ENCODE assay signal across 9 mouse cellular contexts in the genomic region with DNA sequence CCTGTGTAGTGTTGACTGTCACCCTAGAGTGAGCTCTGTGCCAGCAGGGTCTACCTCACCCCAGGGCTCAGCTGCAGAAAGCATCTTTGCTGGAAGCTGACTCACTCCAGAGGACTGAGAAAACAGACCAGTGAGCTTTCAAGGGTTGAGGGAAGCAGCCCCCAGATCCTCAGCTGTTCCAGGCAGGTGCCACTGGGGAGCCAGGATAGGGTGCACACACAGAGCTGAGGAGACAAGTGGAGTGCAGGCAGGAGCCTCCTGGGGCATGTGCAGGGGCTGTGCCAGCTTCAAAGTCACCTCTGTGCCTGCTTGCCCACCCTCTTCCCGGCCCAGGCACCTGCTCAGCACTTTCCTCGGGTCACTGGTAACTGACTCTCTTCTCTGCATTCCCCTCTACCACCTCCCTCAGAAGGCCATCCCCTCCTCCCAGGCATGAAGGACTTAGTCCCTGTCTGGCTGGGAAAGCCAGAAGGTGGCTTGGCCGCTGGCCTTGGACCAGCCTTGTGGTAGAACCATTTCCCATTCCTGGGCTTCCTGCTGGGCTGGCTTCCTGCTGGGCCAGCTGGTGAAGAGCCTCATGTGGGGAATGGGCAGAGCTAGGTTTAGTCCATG. TPM values are rescaled to one million over a fixed set of nuclear protein-coding genes. Genes with fewer than 3 reads are reported as not detected.
DNase-seq lines count a peak whose midpoint lies in the region; ATAC-seq and TF ChIP-seq lines count a peak whose summit lies in the region.
"Had no signal": no experiment of that assay in that cellular context is flagged by ENCODE, and none has a peak within 500 bp of the region (broad histone marks: within the 10 kb centered on the region; RNA-seq: fewer than 3 reads in every experiment).

No protein-coding gene starts in this region.

- H3K9me3 ChIP-seq in embryonic facial prominence, embryonic 14.5 days (ENCODE audit: control insufficient read depth, low read length), result no peaks in the 10 kb centered on the region
- H3K9me3 ChIP-seq in embryonic facial prominence, embryonic 10.5 days, result no peaks in the 10 kb centered on the region
- no peaks in the 10 kb centered on the region for H3K9me3 ChIP-seq in kidney, embryonic 16.5 days (ENCODE audit: low read length)

- 0 out of 2 replicates have a peak overlapping the region, but pooled peaks have one; percentile 43 for H3K9ac ChIP-seq in embryonic facial prominence, embryonic 14.5 days (ENCODE audit: low read depth, low read length)
- no peak overlapping the region for H3K9ac ChIP-seq in kidney, embryonic 16.5 days (replicated peaks; ENCODE audit: low read length)
- H3K9ac ChIP-seq in heart, adult 2 months (ENCODE audit: low read depth, low read length), result no peak overlapping the region

- H3K27ac ChIP-seq in embryonic facial prominence, embryonic 14.5 days (replicated peaks; ENCODE audit: low read depth, low read length), result 0 out of 2 replicates have a peak overlapping the region, but pooled peaks have one; percentile 3
- no peak overlapping the region for H3K27ac ChIP-seq in embryonic facial prominence, embryonic 10.5 days (replicated peaks)
- H3K27ac ChIP-seq in kidney, embryonic 16.5 days (ENCODE audit: low read length), result peak overlapping the region; percentile 75
- H3K27ac ChIP-seq in heart, adult 2 months, result no peak overlapping the region

- WGBS in embryonic facial prominence, embryonic 14.5 days, result 42% methylated on average over 2 of the region's 3 CpGs
- whole genome bisulfite sequencing in embryonic facial prominence, embryonic 10.5 days, result 52% methylated on average over 3 of the region's 3 CpGs
- WGBS in kidney, embryonic 16.5 days, result 19% methylated on average over 3 of the region's 3 CpGs
- WGBS in heart, adult 2 months, result 31% methylated on average over 3 of the region's 3 CpGs

- no peaks in the 10 kb centered on the region for H3K79me2 ChIP-seq in heart, adult 2 months (replicated peaks; ENCODE audit: control insufficient read depth, insufficient read depth, low read length)

- intact Hi-C loops in heart, adult 2 months (cut with DNase I), result no loop called here

- no peaks in the 10 kb centered on the region for H3K36me3 ChIP-seq in embryonic facial prominence, embryonic 14.5 days (ENCODE audit: control insufficient read depth, insufficient read depth, low read length)
- H3K36me3 ChIP-seq in embryonic facial prominence, embryonic 10.5 days (replicated peaks), result no peaks in the 10 kb centered on the region
- no peaks in the 10 kb centered on the region for H3K36me3 ChIP-seq in kidney, embryonic 16.5 days (ENCODE audit: insufficient read depth, low read length)
- H3K36me3 ChIP-seq in heart, adult 2 months (ENCODE audit: control insufficient read depth, insufficient read depth, low read length), result no peaks in the 10 kb centered on the region

- H3K27me3 ChIP-seq in embryonic facial prominence, embryonic 14.5 days (replicated peaks; ENCODE audit: control insufficient read depth, insufficient read depth, low read length), result no peaks in the 10 kb centered on the region
- peaks cover 85% of the 10 kb centered on the region for H3K27me3 ChIP-seq in embryonic facial prominence, embryonic 10.5 days (replicated peaks; ENCODE audit: low read depth, poor library complexity, severe bottlenecking)
- H3K27me3 ChIP-seq in kidney, embryonic 16.5 days (ENCODE audit: insufficient read depth, low read length), result peaks cover 23% of the 10 kb centered on the region; the same call in 1 of the 2 replicates
- no peaks in the 10 kb centered on the region for H3K27me3 ChIP-seq in heart, adult 2 months (ENCODE audit: control insufficient read depth, insufficient read depth, low read length)

- no peak for TF ChIP-seq POLR2A in heart, adult 2 months (IDR thresholded peaks at IDR 0.05; ENCODE audit: insufficient read depth, low read depth, low read length)

- no peak overlapping the region for H3K4me3 ChIP-seq in embryonic facial prominence, embryonic 14.5 days (ENCODE audit: low read depth, low read length)
- no peak overlapping the region for H3K4me3 ChIP-seq in embryonic facial prominence, embryonic 10.5 days
- no peak overlapping the region for H3K4me3 ChIP-seq in kidney, embryonic 16.5 days (ENCODE audit: low read length)
- no peak overlapping the region for H3K4me3 ChIP-seq in heart, adult 2 months

- ATAC-seq in embryonic facial prominence, embryonic 14.5 days (ENCODE audit: low read depth), result no peak
- peak; percentile 68 for ATAC-seq in kidney, embryonic 16.5 days (ENCODE audit: low FRiP score, low TSS enrichment)
- no peak for ATAC-seq in megakaryocyte-erythroid progenitor cell, adult 5-6 weeks (replicated peaks; ENCODE audit: low FRiP score, low TSS enrichment, poor library complexity, severe bottlenecking)

- no peak overlapping the region for H3K4me2 ChIP-seq in embryonic facial prominence, embryonic 14.5 days (ENCODE audit: low read depth, low read length)
- H3K4me2 ChIP-seq in kidney, embryonic 16.5 days (replicated peaks; ENCODE audit: low read depth, low read length), result no peak overlapping the region

- DNase-seq in embryonic facial prominence, embryonic 14.5 days (ENCODE audit: low spot score), result peak; percentile 24
- DNase-seq in embryonic facial prominence, embryonic 10.5 days (ENCODE audit: low spot score), result no peak
- peak; percentile 74 for DNase-seq in MN1 (ENCODE audit: low spot score)
- DNase-seq in cerebellum, postnatal 14 days, result peak; percentile 75 to 76
- DNase-seq in layer of hippocampus, adult 11-12 months (ENCODE audit: low spot score), result no peak
- DNase-seq in heart, adult 2 months, result no peak
- DNase-seq: lung, adult 18-20 months had no signal

- H3K4me1 ChIP-seq in embryonic facial prominence, embryonic 14.5 days (ENCODE audit: control insufficient read depth, insufficient read depth, low read length), result peaks cover 35% of the 10 kb centered on the region
- H3K4me1 ChIP-seq in embryonic facial prominence, embryonic 10.5 days, result peaks cover 73% of the 10 kb centered on the region
- H3K4me1 ChIP-seq in kidney, embryonic 16.5 days (ENCODE audit: insufficient read depth, low read length), result peaks cover 49% of the 10 kb centered on the region
- H3K4me1 ChIP-seq in heart, adult 2 months (ENCODE audit: control insufficient read depth, insufficient read depth, low read length), result peaks cover 5% of the 10 kb centered on the region

- TF ChIP-seq CTCF in heart, adult 2 months (IDR thresholded peaks at IDR 0.05), result no peak

- TF ChIP-seq EP300 in heart, adult 2 months (IDR thresholded peaks at IDR 0.05; ENCODE audit: insufficient read depth, low read depth, low read length), result no peak

RNA-seq across cellular contexts. Expression of gene Otub1, which starts 27.2 kb away (rescaled TPM):
- polyA plus RNA-seq in embryonic facial prominence, embryonic 14.5 days (2014; fragmentation: Nextera tagmentation; extraction: Ambion mirVana), result 172 and 199 TPM in 2 replicates
- polyA plus RNA-seq in embryonic facial prominence, embryonic 10.5 days (2016; fragmentation: Nextera tagmentation; extraction: Ambion mirVana), result 275 and 276 TPM in 2 replicates
- 231 and 241 TPM in 2 replicates for polyA plus RNA-seq in kidney, embryonic 16.5 days (2015; fragmentation: Nextera tagmentation; extraction: Ambion mirVana)
- 51.9 and 60.3 TPM in 2 replicates for total RNA-seq in megakaryocyte-erythroid progenitor cell, adult 5-6 weeks (2014; fragmentation: Nextera tagmentation)
- 59.8 and 81.4 TPM in 2 replicates for total RNA-seq in megakaryocyte-erythroid progenitor cell, adult 5-6 weeks (2017)
- total RNA-seq in heart, adult 2 months (2021), result 10 to 100 TPM; 62.1 to 70.9 TPM
- 73.3 and 84.2 TPM in 2 replicates for polyA plus RNA-seq in heart, adult 2 months (2012; rRNA removed)

RNA-seq across cellular contexts. Expression of gene Cox8a, which starts 38.5 kb away (rescaled TPM):
- polyA plus RNA-seq in embryonic facial prominence, embryonic 14.5 days (2014; fragmentation: Nextera tagmentation; extraction: Ambion mirVana), result 995 and 1,073 TPM in 2 replicates
- polyA plus RNA-seq in embryonic facial prominence, embryonic 10.5 days (2016; fragmentation: Nextera tagmentation; extraction: Ambion mirVana), result 867 and 877 TPM in 2 replicates
- 1,116 and 1,175 TPM in 2 replicates for polyA plus RNA-seq in kidney, embryonic 16.5 days (2015; fragmentation: Nextera tagmentation; extraction: Ambion mirVana)
- total RNA-seq in megakaryocyte-erythroid progenitor cell, adult 5-6 weeks (2014; fragmentation: Nextera tagmentation), result 777 and 822 TPM in 2 replicates
- total RNA-seq in megakaryocyte-erythroid progenitor cell, adult 5-6 weeks (2017), result 576 and 680 TPM in 2 replicates
- total RNA-seq in heart, adult 2 months (2021), result 100 to 1,000 TPM; 384 to 424 TPM
- polyA plus RNA-seq in heart, adult 2 months (2012; rRNA removed), result 589 and 775 TPM in 2 replicates

Comparison
In these comparisons a context has a peak if more than half of its experiments do, and no peak if none do; other contexts are left out.
1. DNase-seq: peak in embryonic facial prominence, embryonic 14.5 days (single experiment), MN1 (single experiment) and cerebellum, postnatal 14 days (2 of 2); none in embryonic facial prominence, embryonic 10.5 days (single experiment), layer of hippocampus, adult 11-12 months (single experiment) and heart, adult 2 months (0 of 2).
2. H3K27ac ChIP-seq: peak in embryonic facial prominence, embryonic 14.5 days (single experiment) and kidney, embryonic 16.5 days (single experiment); none in embryonic facial prominence, embryonic 10.5 days (single experiment) and heart, adult 2 months (single experiment).